Mouse (Mus musculus): ENCODE measurements around the gene Gm2042. TPM values are rescaled to one million over a fixed set of nuclear protein-coding genes. Genes with fewer than 3 reads are reported as not detected.
"Not testable (repeated sequence)": the region's sequence is repeated elsewhere in the genome, so short reads cannot be mapped to it uniquely, and the experiment has no call there.

Gene Gm2042
- polyA plus RNA-seq (2015; fragmentation: Nextera tagmentation; extraction: Ambion mirVana): not detected in 2 replicates

GRCm38 (mm10) chr12:87953780-87954179 lies at the start of gene Gm2042:
Gene Gm2042 (plus strand): TSS chr12:87954080.
- not testable (repeated sequence) for H3K9me3 ChIP-seq (replicated peaks); H3K27me3 ChIP-seq; H3K9ac ChIP-seq; H3K36me3 ChIP-seq; H3K4me1 ChIP-seq; H3K4me2 ChIP-seq (replicated peaks); H3K27ac ChIP-seq (replicated peaks); H3K4me3 ChIP-seq (replicated peaks); ATAC-seq (ENCODE audit: insufficient number of reproducible peaks, low FRiP score, low TSS enrichment, low read depth)
- WGBS: 93% methylated on average over 2 of the region's 2 CpGs

GRCm38 (mm10) chr12:87919721-87920120 lies 34.2 kb upstream of the Gm2042 start, which contains the start of gene Gm2035:
Gene Gm2035 (minus strand): TSS chr12:87919857.
- 80% methylated on average over 2 of the region's 2 CpGs for WGBS
- H3K27ac ChIP-seq (replicated peaks); H3K9me3 ChIP-seq (replicated peaks); H3K4me2 ChIP-seq (replicated peaks); H3K36me3 ChIP-seq; H3K4me3 ChIP-seq (replicated peaks); H3K4me1 ChIP-seq; H3K27me3 ChIP-seq; H3K9ac ChIP-seq; ATAC-seq (ENCODE audit: insufficient number of reproducible peaks, low FRiP score, low TSS enrichment, low read depth): not testable (repeated sequence)

DNA sequence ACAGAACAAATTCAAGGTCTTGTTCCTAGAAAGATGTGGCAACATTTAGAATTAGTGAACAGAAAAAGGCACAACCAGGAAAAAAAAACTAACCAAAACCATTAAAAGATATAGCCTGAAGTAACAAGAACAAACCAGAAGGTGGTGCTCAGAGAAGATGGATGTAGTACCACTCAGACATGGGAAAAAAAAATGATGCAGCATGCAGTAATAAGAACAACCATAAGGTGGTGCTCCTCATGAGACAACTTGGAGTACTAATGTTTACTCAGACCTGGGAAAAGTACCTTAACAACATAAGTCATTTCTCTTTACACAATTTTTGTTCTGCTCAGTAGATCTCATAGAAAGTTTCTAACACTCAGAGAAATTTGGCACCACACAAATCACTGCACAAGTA lies 30.1 kb downstream of the Gm2042 start:
- H3K27ac ChIP-seq (replicated peaks); H3K36me3 ChIP-seq; H3K27me3 ChIP-seq; ATAC-seq (ENCODE audit: insufficient number of reproducible peaks, low FRiP score, low TSS enrichment, low read depth); H3K4me3 ChIP-seq (replicated peaks); H3K9ac ChIP-seq; H3K4me2 ChIP-seq (replicated peaks); H3K9me3 ChIP-seq (replicated peaks); H3K4me1 ChIP-seq: not testable (repeated sequence)

GRCm38 (mm10) chr12:88004118-88004517 lies 50.2 kb downstream of the Gm2042 start:
- H3K9me3 ChIP-seq (replicated peaks); H3K4me1 ChIP-seq; H3K27ac ChIP-seq (replicated peaks); ATAC-seq (ENCODE audit: insufficient number of reproducible peaks, low FRiP score, low TSS enrichment, low read depth); H3K27me3 ChIP-seq; H3K36me3 ChIP-seq; H3K4me3 ChIP-seq (replicated peaks); H3K4me2 ChIP-seq (replicated peaks); H3K9ac ChIP-seq: not testable (repeated sequence)
- WGBS: 62% methylated on average over 3 of the region's 3 CpGs

Other genes starting within 250 kb of the Gm2042 start
- gene Gm21319, start 178.3 kb upstream of the Gm2042 start, polyA plus RNA-seq (2015; fragmentation: Nextera tagmentation; extraction: Ambion mirVana): not detected in 2 replicates
- not detected in 2 replicates for gene Gm21936, start 158.6 kb upstream of the Gm2042 start, polyA plus RNA-seq (2015; fragmentation: Nextera tagmentation; extraction: Ambion mirVana)
- gene BB287469, start 137.5 kb upstream of the Gm2042 start, polyA plus RNA-seq (2015; fragmentation: Nextera tagmentation; extraction: Ambion mirVana): not detected in 2 replicates
- not detected in 2 replicates for gene Gm2001, start 111.7 kb upstream of the Gm2042 start, polyA plus RNA-seq (2015; fragmentation: Nextera tagmentation; extraction: Ambion mirVana)
- not detected in 2 replicates for gene Gm2016, start 80.0 kb upstream of the Gm2042 start, polyA plus RNA-seq (2015; fragmentation: Nextera tagmentation; extraction: Ambion mirVana)
- not detected in 2 replicates for gene Gm2022, start 58.7 kb upstream of the Gm2042 start, polyA plus RNA-seq (2015; fragmentation: Nextera tagmentation; extraction: Ambion mirVana)
- gene Gm2035, start 34.2 kb upstream of the Gm2042 start, polyA plus RNA-seq (2015; fragmentation: Nextera tagmentation; extraction: Ambion mirVana): not detected in 2 replicates
- gene Gm2075, start 57.8 kb downstream of the Gm2042 start, polyA plus RNA-seq (2015; fragmentation: Nextera tagmentation; extraction: Ambion mirVana): not detected in 2 replicates
- not detected in 2 replicates for gene Gm6803, start 64.7 kb downstream of the Gm2042 start, polyA plus RNA-seq (2015; fragmentation: Nextera tagmentation; extraction: Ambion mirVana)
- gene Gm2056, start 72.9 kb downstream of the Gm2042 start, polyA plus RNA-seq (2015; fragmentation: Nextera tagmentation; extraction: Ambion mirVana): not detected in 2 replicates
- gene Gm16368, start 129.6 kb downstream of the Gm2042 start, polyA plus RNA-seq (2015; fragmentation: Nextera tagmentation; extraction: Ambion mirVana): not detected in 2 replicates
- gene Gm10436, start 228.0 kb downstream of the Gm2042 start, polyA plus RNA-seq (2015; fragmentation: Nextera tagmentation; extraction: Ambion mirVana): 0.17 TPM in 1 of 2 replicates, not detected in the other

All from embryonic facial prominence, embryonic 15.5 days (tissue).